Mouse (Mus musculus): ENCODE results near the gene Fam229a.
"Not testable (repeated sequence)": the region's sequence is repeated elsewhere in the genome, so short reads cannot be mapped to it uniquely, and the experiment has no call there.

The Fam229a gene

DNA sequence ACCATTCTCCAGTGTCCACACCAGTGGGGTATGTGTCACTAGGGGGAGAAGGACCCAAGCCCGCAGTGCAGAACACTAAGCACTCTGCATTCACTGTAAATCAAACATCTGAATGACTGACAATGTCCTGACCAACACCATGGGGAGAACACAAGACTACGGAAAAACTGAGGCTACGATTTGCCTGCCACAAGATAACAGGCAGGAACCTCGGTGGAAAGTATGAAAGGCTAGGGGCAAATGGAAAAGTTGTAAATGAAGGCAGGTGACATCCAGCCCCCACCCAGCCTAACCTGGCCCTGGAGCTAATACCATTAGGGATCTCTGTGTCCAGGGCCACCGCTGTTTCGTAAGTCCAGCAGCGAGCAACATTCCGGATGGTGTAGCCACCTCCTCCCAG is 27.5 kb downstream of the Fam229a start:
- no peak for DNase-seq (ENCODE audit: low spot score in 2 of 2)

DNA sequence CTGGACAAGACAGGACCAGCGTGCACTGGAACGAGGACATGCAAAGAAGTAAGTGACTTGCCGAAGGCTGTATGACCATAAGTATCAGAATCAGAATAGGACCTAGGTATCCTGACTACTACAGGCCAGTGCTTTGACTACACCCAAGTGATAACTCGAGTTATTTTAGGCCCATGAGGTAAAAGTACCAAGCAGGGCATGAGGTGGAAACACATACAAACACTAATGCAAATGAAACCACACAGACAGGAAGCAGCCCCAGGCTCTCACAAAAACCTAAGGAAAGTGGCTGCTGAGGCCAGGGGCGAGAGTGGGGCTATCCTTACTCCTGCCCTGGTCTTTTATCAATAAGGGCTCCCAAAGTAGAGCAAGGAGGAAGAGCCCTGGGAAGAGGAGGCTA is 34.3 kb downstream of the Fam229a start:
- DNase-seq (ENCODE audit: low spot score in 2 of 2), result no peak

DNA sequence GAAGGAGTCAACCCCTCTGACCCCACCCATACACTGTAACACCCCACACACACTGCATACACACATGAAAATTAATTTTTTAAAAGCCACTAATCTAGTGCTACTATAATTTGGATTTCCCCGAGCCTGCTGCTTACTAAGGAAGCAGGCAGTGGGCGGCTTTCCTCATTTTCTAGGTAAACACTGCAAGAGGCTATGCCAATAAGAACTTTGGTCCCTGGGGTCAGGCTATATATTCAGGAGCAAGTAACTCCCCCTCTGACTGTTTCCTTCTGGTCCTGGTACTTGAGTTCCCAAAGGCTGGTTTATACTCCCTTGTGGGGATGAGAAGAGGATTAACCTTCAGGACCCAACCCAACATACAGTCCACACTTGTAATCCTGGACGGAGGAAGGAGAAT is 34.9 kb downstream of the Fam229a start:
- DNase-seq (ENCODE audit: low spot score in 2 of 2), result no peak

DNA sequence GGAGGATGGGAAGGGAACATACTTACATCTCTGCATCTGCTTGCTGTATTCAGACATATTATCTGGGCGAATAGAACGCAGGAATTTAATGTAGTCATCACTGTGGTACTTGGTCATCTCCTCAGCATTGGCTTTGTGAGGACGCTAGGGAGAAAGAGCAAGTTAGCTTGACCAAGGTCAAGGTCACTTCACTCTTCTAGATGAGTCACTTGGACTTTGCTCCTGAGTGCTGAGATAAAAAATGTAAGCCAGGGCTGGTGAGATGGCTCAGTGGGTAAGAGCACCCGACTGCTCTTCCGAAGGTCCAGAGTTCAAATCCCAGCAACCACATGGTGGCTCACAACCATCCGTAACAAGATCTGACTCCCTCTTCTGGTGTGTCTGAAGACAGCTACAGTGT is 37.9 kb downstream of the Fam229a start:
- not testable (repeated sequence) for DNase-seq (ENCODE audit: low spot score in 2 of 2)

DNA sequence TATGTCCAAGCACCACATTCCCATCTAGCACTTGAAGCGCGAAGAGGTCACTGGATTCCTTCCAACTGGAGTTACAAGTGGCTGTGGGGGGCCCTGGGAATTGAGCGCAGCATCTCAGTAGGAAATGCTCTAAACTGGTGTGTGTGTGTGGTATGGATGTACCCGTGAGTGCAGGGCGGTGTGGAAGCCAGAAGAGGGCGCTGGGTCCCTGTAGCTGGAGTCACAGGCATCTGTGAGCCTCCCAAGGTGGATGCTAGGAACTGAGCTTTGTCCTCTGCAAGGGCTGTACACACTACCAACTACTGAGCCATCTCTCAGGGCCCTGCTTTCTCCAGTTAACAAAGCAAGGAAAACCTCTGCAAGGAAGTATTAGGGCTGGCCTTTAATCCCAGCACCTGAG is 49.0 kb downstream of the Fam229a start:
- DNase-seq (ENCODE audit: low spot score in 2 of 2), result no peak

All from right cerebral cortex, adult 2 months (tissue).